Mouse (Mus musculus) liver, postnatal 0 days (tissue): ENCODE data around the gene Ppp3cb.

Source experiments
- CTCF ChIP-seq: sonication (generic); IDR thresholded peaks from 2 replicates; pipeline ENCODE4 v1.5.1; 2016; ENCODE audit warnings: antibody characterized with exemption, low read depth
- EP300 ChIP-seq: IDR thresholded peaks from 2 replicates; pipeline ENCODE4 v1.6.1; 2016; ENCODE audit warnings: antibody characterized with exemption, low read depth, mild to moderate bottlenecking

DNA sequence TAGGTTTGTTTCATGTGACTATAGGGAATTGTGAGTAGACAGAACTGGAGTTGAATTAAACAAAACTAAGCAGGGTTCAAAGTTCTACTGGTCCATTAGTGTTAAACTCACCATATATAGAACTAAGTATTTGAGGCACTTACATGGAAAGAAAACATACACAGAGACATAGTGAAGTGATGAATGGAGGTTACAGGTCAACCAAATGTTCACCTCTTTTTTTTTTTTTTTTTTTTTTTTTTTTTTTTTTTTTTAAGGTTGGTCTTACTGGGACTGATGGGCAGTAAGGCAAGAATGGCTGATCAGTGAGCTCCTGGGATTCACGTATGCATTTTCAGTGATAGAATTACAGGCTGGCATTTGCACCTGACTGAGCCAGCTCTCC lies 66.2 kb downstream of the Ppp3cb start:
- TF ChIP-seq CTCF: no peak
- no peak for TF ChIP-seq EP300
